Comparison of ENCODE assay signal across 12 mouse cellular contexts in the genomic region with DNA sequence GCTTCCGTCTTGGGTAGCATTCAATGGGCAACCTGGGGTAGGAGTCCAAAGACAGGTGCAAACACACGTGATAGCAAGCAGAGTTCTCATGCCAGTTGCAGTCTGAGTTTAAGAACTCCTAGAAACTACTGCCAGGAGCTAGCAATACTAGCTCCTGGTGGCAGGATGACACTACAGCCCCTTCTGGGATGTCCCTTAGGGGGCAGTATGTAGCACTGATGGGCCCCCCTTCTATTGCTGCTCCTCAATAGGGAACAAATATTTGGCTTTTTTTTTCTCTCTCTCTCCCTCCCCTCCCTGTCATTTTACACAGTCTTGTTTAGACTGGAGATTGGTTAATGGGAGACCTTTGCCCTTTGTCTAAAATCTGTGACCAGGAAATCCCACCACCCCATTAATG.
DNase-seq lines count a peak whose midpoint lies in the region; ATAC-seq and TF ChIP-seq lines count a peak whose summit lies in the region.
"Had no signal": no experiment of that assay in that cellular context is flagged by ENCODE, and none has a peak within 500 bp of the region (broad histone marks: within the 10 kb centered on the region; RNA-seq: fewer than 3 reads in every experiment).

No protein-coding gene starts in this region.

- no peaks in the 10 kb centered on the region for H3K9me3 ChIP-seq in heart, postnatal 0 days (replicated peaks; ENCODE audit: control insufficient read depth, low read length)
- no peaks in the 10 kb centered on the region for H3K9me3 ChIP-seq in liver, postnatal 0 days (ENCODE audit: low read length)
- H3K9me3 ChIP-seq in intestine, postnatal 0 days (ENCODE audit: control insufficient read depth) = no peaks in the 10 kb centered on the region
- H3K9me3 ChIP-seq in heart, embryonic 11.5 days (replicated peaks; ENCODE audit: control insufficient read depth, low read length) = no peaks in the 10 kb centered on the region
- H3K9me3 ChIP-seq: hindbrain, embryonic 15.5 days had no signal

- H3K36me3 ChIP-seq in heart, postnatal 0 days (replicated peaks; ENCODE audit: control insufficient read depth, insufficient read depth, low read length) = no peaks in the 10 kb centered on the region
- H3K36me3 ChIP-seq in liver, postnatal 0 days (replicated peaks; ENCODE audit: insufficient read depth, low read length) = no peaks in the 10 kb centered on the region
- no peaks in the 10 kb centered on the region for H3K36me3 ChIP-seq in intestine, postnatal 0 days (ENCODE audit: control insufficient read depth, insufficient read depth)
- H3K36me3 ChIP-seq in heart, embryonic 11.5 days (ENCODE audit: control insufficient read depth, insufficient read depth, low read length) = no peaks in the 10 kb centered on the region
- H3K36me3 ChIP-seq: hindbrain, embryonic 15.5 days had no signal

- WGBS in heart, postnatal 0 days = 70% methylated on average over 2 of the region's 2 CpGs
- WGBS in liver, postnatal 0 days (ENCODE audit: insufficient replicate concordance) = 61% methylated on average over 2 of the region's 2 CpGs
- 45% methylated on average over 2 of the region's 2 CpGs for WGBS in intestine, postnatal 0 days
- WGBS in heart, embryonic 11.5 days (ENCODE audit: insufficient replicate concordance) = 63% methylated on average over 2 of the region's 2 CpGs

- no peak for TF ChIP-seq POLR2A in brain, embryonic 14.5 days (IDR thresholded peaks at IDR 0.05; ENCODE audit: borderline replicate concordance, extremely low read depth, insufficient read depth, insufficient read length, poor library complexity, severe bottlenecking)

- TF ChIP-seq CTCF in heart, postnatal 0 days (IDR thresholded peaks at IDR 0.05; ENCODE audit: low read depth) = peak; percentile 12; the same call in 1 of the 2 replicates
- TF ChIP-seq CTCF in liver, postnatal 0 days (IDR thresholded peaks at IDR 0.05; ENCODE audit: low read depth) = peak; percentile 29; the same call in 1 of the 2 replicates
- TF ChIP-seq CTCF in brain, embryonic 14.5 days (IDR thresholded peaks at IDR 0.05; ENCODE audit: borderline replicate concordance, extremely low read depth, insufficient read depth, insufficient read length) = peak; percentile 26; the same call in 1 of the 2 replicates
- TF ChIP-seq CTCF in intestine, postnatal 0 days (IDR thresholded peaks at IDR 0.05; ENCODE audit: low read depth) = peak; percentile 48

- H3K4me1 ChIP-seq in heart, postnatal 0 days (ENCODE audit: control insufficient read depth, insufficient read depth) = no peaks in the 10 kb centered on the region
- H3K4me1 ChIP-seq in liver, postnatal 0 days (ENCODE audit: insufficient read depth) = peaks cover 7% of the 10 kb centered on the region
- H3K4me1 ChIP-seq in intestine, postnatal 0 days (replicated peaks; ENCODE audit: control insufficient read depth, insufficient read depth, low read length) = no peaks in the 10 kb centered on the region; the same call in 1 of the 2 replicates
- no peaks in the 10 kb centered on the region for H3K4me1 ChIP-seq in heart, embryonic 11.5 days (ENCODE audit: control insufficient read depth, insufficient read depth, low read length)

- TF ChIP-seq EP300 in heart, postnatal 0 days (IDR thresholded peaks at IDR 0.05; ENCODE audit: low read depth) = no peak
- TF ChIP-seq EP300 in liver, postnatal 0 days (IDR thresholded peaks at IDR 0.05; ENCODE audit: low read depth) = no peak

- no peak for DNase-seq in heart, postnatal 0 days (ENCODE audit: low spot score)
- no peak for DNase-seq in heart, adult 9 months (ENCODE audit: low spot score in 2 of 2)
- DNase-seq in liver, postnatal 0 days = no peak
- no peak for DNase-seq in liver
- DNase-seq in brain, embryonic 14.5 days (ENCODE audit: low read depth) = no peak
- no peak for DNase-seq in frontal cortex, postnatal 14 days (ENCODE audit: low spot score in 2 of 2)
- DNase-seq: cerebellum, adult 11 months; lung, postnatal 10 days had no signal

- no peak overlapping the region for H3K4me2 ChIP-seq in heart, postnatal 0 days (ENCODE audit: low read depth, low read length)
- no peak overlapping the region for H3K4me2 ChIP-seq in liver, postnatal 0 days (ENCODE audit: low read depth, low read length)
- no peak overlapping the region for H3K4me2 ChIP-seq in intestine, postnatal 0 days (replicated peaks; ENCODE audit: low read depth)
- H3K4me2 ChIP-seq in heart, embryonic 11.5 days = no peak overlapping the region
- H3K4me2 ChIP-seq: hindbrain, embryonic 15.5 days had no signal

- H3K27ac ChIP-seq in heart, postnatal 0 days (ENCODE audit: low read depth) = no peak overlapping the region
- no peak overlapping the region for H3K27ac ChIP-seq in liver, postnatal 0 days (ENCODE audit: low read depth)
- no peak overlapping the region for H3K27ac ChIP-seq in intestine, postnatal 0 days (ENCODE audit: low read depth, low read length)
- H3K27ac ChIP-seq in heart, embryonic 11.5 days (ENCODE audit: low read depth, low read length) = no peak overlapping the region
- H3K27ac ChIP-seq: hindbrain, embryonic 15.5 days had no signal

- H3K4me3 ChIP-seq in heart, postnatal 0 days (ENCODE audit: low read depth, low read length) = no peak overlapping the region
- no peak overlapping the region for H3K4me3 ChIP-seq in liver, postnatal 0 days (ENCODE audit: low read depth, low read length)
- no peak overlapping the region for H3K4me3 ChIP-seq in intestine, postnatal 0 days (ENCODE audit: low read depth, low read length)
- H3K4me3 ChIP-seq in heart, embryonic 11.5 days (ENCODE audit: low read depth, low read length) = no peak overlapping the region
- H3K4me3 ChIP-seq: hindbrain, embryonic 15.5 days; myocyte had no signal

- H3K9ac ChIP-seq in heart, postnatal 0 days (replicated peaks; ENCODE audit: low read depth, low read length) = no peak overlapping the region
- no peak overlapping the region for H3K9ac ChIP-seq in liver, postnatal 0 days (replicated peaks)
- no peak overlapping the region for H3K9ac ChIP-seq in intestine, postnatal 0 days (ENCODE audit: low read depth, low read length)
- H3K9ac ChIP-seq in heart, embryonic 11.5 days (ENCODE audit: low read depth, low read length) = no peak overlapping the region
- H3K9ac ChIP-seq: hindbrain, embryonic 15.5 days had no signal

- H3K27me3 ChIP-seq in heart, postnatal 0 days (ENCODE audit: control insufficient read depth, insufficient read depth, low read length) = no peaks in the 10 kb centered on the region
- no peaks in the 10 kb centered on the region for H3K27me3 ChIP-seq in liver, postnatal 0 days (ENCODE audit: insufficient read depth, low read length)
- no peaks in the 10 kb centered on the region for H3K27me3 ChIP-seq in intestine, postnatal 0 days (replicated peaks; ENCODE audit: control insufficient read depth, insufficient read depth, low read length)
- no peaks in the 10 kb centered on the region for H3K27me3 ChIP-seq in heart, embryonic 11.5 days (ENCODE audit: control insufficient read depth, insufficient read depth, low read length)
- H3K27me3 ChIP-seq: hindbrain, embryonic 15.5 days had no signal

- no peak for ATAC-seq in heart, postnatal 0 days (ENCODE audit: insufficient read depth, low read depth)
- no peak for ATAC-seq in liver, postnatal 0 days
- no peak for ATAC-seq in intestine, postnatal 0 days
- ATAC-seq in heart, embryonic 11.5 days (replicated peaks; ENCODE audit: insufficient number of reproducible peaks, low FRiP score, low TSS enrichment) = no peak
